Mouse (Mus musculus) urinary bladder, postnatal 10 days (tissue): ENCODE data around the gene Pmvk.
A peak's percentile ranks its signal among the peaks of the same experiment; 100 is the strongest.

ENCODE experiments used
- DNase-seq: peaks from one replicate; pipeline ENCODE4 v3.0.0; 2022; ENCODE audit warnings: low spot score

Pmvk gene

DNA sequence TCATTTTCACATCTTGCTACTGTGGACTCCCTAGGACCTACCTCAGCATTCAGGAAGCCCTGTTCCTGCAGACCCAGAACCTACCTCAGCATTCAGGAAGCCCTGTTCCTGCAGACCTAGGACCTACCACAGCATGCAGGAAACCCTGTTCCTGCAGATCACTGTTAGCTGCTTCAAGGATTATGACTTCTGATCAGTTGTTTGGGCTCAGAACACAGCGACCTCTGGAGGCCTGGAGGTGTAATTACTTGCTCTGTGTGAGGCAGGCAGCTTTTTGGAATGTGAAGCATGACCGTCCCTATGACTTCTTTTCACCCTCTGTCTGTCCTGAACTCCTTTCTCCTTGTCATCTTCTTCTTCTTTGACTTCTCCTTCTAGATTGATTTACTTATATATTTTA is 27.1 kb downstream of the Pmvk start:
- DNase-seq, result no peak

DNA sequence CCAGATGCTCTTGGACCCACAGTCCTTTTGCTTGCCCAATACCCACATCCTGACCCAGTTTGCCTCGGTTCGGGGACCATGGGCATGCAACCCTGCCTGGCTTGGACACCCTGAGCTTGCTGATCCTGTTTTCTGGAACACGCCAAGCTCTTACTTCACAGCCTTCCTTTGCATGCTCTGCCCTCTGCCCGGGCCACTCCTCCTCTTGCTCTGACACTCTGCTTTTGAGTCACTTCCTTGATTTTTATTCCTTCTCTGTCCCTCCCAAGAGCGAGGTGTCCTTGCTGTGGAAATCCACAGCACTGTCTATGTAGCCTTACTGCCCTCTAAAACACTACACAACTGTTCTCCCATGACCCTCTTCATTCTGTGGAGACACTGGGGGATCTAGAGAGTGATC is 27.9 kb downstream of the Pmvk start:
- DNase-seq, result no peak

- DNase-seq, result peak; percentile 51
These were observed 30.6 kb downstream of the Pmvk start for GRCm38 (mm10) chr3:89484766-89485524.

DNA sequence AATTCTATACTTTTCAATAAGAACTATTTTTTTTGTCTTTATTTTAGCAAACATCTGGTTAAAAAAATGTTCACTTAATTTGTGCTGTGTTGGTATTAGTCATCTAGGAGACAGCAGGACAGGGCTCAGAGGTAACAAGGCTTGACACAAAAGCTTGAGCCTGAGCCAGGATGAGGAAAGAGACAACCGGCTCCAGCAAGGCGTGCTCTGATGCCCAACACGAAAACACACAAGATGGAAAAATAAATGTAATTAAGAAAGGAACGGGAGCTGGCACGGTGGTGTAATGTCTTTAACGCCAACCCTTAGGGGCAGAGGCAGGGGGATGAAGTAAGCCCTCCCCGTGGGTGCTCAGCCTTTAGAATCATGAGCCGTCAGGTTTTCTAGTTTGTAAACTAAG is 31.8 kb downstream of the Pmvk start:
- DNase-seq, result no peak

DNA sequence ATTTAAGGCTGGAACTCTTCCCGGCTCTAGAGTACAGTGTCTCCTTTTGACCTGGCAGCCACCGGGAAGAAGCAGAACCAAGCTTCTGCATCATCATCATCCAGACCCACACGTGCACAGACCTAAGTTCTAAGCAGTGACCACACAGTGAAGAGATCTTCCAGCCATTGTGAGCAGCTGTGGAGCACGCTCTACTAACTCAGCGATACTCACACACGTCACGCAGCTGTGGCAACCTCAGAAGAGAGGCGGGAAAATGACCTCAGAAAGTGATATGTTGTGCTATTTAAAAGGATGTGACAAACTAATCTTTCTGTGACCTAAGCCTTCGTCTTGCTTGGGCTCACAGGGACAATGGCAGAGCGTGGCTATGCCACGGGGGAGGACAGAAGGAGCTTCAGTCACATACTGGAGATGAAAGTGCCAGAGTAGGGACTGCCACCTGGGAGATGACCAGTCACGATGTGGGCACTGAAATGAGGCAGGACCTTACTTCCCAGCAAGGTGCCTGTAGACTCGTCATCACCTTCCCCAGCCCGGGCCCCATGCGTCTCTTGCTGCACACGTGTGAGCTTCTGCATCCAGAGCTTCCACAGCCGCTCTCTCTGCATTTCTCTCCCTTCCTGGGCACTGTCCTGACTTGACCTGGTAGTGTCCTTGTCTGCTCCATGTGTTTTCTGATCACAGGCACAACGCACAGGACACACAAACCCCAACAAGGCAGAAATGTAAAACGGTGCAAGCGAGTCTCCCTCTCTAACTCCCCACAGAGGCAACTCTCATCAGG is 32.8 kb downstream of the Pmvk start:
- no peak for DNase-seq

DNA sequence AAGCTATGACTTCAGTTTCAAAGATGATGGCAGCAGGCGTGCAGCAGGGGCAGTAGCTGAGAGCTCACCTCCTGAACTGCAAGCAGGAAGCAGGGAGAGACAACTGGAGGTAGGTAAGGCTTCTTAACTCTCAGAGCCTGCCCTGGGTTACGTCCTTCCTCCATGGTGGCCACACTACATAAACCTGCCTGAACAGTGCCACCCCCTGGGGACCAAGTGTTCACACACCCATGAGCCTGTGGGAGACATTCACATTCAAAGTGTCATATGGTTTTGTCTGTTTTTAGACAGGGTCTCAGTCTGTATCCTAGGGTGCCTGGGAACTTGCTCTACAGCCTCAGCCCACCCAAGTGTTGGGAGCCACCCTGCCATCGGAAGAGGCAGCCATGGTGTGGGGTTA is 36.4 kb downstream of the Pmvk start:
- no peak for DNase-seq

DNA sequence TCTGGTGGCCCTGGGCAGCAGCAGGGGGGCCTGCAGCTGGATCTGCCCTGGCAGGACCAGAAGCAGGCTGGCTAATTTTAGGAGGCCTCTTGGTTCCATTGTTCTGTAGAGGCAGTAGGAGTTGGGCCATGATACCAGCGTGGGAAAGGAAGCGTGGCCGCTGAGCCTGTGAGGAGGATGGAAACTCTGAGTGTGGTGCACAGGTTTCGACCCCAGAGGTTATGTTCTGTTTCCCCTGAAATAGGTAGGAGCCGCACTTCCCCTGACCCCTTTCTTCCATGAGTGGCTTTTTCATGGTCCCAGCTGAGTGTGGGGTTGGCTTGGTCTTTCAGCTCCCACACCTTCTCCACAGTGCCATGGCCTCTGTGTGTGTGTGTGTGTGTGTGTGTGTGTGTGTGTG is 37.2 kb downstream of the Pmvk start:
- no peak for DNase-seq

- DNase-seq, result no peak
These were observed 38.4 kb downstream of the Pmvk start for GRCm38 (mm10) chr3:89492701-89493151.

- no peak for DNase-seq
These were observed 40.3 kb downstream of the Pmvk start for GRCm38 (mm10) chr3:89494630-89495029.

DNA sequence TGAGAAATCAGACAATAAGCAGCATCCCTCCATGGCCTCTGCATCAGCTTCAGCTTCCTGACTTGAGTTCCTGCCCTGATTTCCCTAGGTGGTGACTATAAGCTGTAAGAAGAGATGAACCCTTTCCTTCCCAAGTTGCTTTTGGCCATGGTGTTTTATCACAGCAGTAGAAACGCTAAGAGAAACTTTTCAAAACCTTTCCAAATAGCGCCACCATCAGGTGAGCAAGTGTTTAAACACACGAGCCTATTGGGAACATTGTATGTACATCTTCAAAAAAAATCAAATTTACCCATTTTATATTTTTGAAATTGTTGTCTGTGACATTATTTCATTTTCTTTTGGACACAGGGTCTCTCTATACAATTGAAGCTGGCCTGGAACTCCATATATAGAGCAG is 42.0 kb downstream of the Pmvk start:
- DNase-seq, result no peak

- no peak for DNase-seq
These were observed 45.4 kb downstream of the Pmvk start for GRCm38 (mm10) chr3:89499696-89500095.

DNA sequence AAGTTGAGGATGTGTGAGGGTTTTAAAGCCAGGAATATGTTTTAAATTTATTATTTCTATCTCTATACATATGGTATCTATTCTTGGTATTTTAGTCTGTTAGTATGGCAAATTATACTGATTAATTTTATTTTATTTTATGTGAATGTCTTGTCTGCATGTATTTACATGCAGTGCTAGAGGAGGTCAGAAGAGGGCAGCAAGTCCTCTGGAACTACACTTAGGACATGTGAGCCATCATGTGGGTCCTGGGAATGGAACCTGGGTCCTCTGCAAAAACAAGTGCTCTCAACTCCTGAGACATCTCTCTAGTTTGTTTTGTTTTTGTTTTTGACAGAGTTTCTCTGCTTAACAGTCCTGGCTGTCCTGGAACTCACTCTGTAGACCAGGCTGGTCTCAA is 47.1 kb downstream of the Pmvk start:
- DNase-seq, result no peak

- DNase-seq, result no peak
These were observed 48.2 kb downstream of the Pmvk start for GRCm38 (mm10) chr3:89502551-89502950.

DNA sequence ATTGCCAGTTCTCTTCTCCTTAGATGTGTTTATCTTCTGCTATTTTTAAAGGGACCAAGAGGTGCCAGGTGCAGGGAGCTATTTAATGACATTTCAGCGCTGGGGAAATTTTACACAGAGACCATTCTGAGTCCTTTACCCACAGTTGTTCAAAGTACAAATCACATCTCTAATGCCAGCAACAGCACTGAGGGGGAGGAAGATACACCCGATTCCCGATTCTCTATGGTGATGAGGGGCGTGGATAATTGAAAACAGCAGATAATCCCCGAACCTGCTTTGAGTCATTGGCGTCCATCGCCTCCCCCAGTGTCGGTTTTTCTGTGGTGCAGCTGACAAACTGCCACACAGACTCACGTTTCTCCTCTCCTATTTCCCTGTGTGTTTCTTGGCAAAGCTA is 53.7 kb downstream of the Pmvk start:
- no peak for DNase-seq

DNA sequence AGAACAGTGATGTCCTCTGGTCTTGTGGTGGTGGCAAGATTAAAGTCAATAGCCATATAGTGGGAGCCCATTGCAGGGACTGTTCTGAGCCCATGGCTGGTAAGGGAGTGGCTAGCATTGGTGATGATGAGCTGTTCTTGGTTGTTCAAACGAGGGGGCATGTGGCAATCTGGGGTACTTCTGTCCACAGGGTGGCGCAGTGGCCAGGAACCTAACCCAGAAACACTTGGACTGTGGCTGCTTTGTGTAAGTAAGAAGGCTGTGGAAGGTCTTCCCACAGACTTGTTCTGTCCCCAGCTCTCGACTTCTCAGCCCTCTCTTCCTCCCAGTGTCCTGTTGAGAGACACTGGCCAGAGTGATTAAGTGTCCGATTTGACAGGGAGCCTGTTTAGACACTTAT is 56.6 kb downstream of the Pmvk start:
- no peak for DNase-seq

GRCm38 (mm10) chr3:89511400-89511799 is 57.1 kb downstream of the Pmvk start:
- no peak for DNase-seq

DNA sequence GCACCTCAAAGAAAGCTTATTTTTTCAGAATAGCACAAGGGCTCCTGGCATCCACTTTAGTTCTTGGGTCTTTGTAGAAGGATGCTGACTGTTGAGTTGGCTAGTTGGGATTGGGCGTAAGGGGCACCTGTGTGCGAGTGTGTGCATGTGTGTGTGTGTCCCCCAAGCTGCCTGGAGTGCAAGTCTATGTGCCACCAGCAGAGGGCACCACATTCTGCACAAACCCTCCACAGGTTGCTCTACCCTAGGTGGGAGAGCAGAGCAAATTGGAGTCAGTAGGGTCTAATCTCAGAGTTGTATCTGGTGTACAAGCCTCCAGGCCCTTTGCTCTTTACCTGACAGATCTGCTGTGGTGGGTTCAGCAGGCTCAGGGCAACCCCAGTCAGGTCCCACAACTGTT is 57.9 kb downstream of the Pmvk start:
- no peak for DNase-seq

GRCm38 (mm10) chr3:89515444-89515843 is 61.1 kb downstream of the Pmvk start:
- DNase-seq, result no peak

DNA sequence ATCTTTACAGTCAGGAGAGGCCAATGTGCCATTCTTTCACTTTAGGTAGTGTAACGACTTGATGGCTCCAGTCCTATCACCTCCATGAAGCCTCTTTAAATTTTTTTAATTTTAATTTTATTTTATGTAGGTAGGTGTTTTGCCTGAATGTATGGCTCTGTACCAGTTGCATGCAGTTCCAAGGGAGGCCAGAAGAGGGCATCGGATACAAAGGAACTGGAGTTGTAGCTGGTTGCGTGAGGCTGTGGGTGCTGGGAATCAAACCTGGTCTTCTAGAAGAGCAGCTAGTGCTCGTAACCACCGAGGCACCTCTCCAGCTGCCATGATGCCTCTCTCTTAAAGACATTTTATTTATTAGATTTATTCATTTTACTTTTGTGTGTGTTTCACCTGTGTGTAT is 62.0 kb downstream of the Pmvk start:
- DNase-seq, result no peak
